Mouse (Mus musculus) E14TG2a.4 (cell line): ENCODE data around the gene Ctnnbl1.

Experiments
- CTCF ChIP-seq: conservative IDR thresholded peaks from 2 replicates; pipeline ENCODE4 v1.5.1; 2014; ENCODE audit warnings: low read length
- POU5F1 ChIP-seq: IDR thresholded peaks from 2 replicates; pipeline ENCODE4 v1.6.1; 2014; ENCODE audit warnings: low read length, borderline replicate concordance

- TF ChIP-seq CTCF (no peak), POU5F1 (no peak)
Observed at GRCm38 (mm10) chr2:157830101-157830500, 92.9 kb downstream of the Ctnnbl1 start.
